Mouse (Mus musculus): ENCODE data around the gene Ak4. TPM values are rescaled to one million over a fixed set of nuclear protein-coding genes. Genes with fewer than 3 reads are reported as not detected.
A peak's percentile ranks its signal among the peaks of the same experiment; 100 is the strongest.

Gene Ak4
- polyA plus RNA-seq, 1 experiment from 2014 or later: 5.0 TPM

DNA sequence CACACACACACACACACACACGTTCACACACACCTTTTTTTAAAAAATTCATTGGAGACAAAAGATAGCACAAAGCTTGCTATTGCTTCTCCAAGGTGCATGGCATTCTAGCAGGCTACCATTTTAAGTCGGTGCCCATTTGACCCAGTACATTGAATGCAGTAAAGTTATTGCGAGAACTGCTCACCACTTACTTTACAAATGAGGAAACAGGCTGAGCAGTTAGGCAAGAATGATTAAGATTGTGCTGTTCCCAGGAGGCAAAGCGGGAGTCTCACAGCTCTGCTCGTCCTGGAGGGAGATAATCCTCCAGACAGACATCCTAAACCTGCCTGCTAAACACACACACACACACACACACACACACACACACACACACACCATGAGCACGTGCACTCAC is 72.6 kb downstream of the Ak4 start:
- ATAC-seq (ENCODE audit: low read depth) (no peak), DNase-seq (ENCODE audit: low spot score) (no peak)
- no peak overlapping the region for H3K4me3 ChIP-seq (ENCODE audit: low read depth, low read length)
- WGBS: 66% methylated on average over 6 of the region's 6 CpGs
- no peak overlapping the region for H3K9ac ChIP-seq (ENCODE audit: low read depth, low read length)
- no peaks in the 10 kb centered on the region for H3K36me3 ChIP-seq (ENCODE audit: control insufficient read depth, insufficient read depth, low read length)
- no peak overlapping the region for H3K27ac ChIP-seq (replicated peaks; ENCODE audit: low read depth, low read length)
- H3K9me3 ChIP-seq (ENCODE audit: control insufficient read depth, low read length): no peaks in the 10 kb centered on the region
- no peak overlapping the region for H3K4me2 ChIP-seq (ENCODE audit: low read depth, low read length)
- peaks cover 17% of the 10 kb centered on the region for H3K27me3 ChIP-seq (replicated peaks; ENCODE audit: control insufficient read depth, insufficient read depth, low read length)
- H3K4me1 ChIP-seq (ENCODE audit: control insufficient read depth, insufficient read depth, low read length): 0 out of 2 replicates have a peak, but pooled peaks cover under 1% of the 10 kb centered on the region

DNA sequence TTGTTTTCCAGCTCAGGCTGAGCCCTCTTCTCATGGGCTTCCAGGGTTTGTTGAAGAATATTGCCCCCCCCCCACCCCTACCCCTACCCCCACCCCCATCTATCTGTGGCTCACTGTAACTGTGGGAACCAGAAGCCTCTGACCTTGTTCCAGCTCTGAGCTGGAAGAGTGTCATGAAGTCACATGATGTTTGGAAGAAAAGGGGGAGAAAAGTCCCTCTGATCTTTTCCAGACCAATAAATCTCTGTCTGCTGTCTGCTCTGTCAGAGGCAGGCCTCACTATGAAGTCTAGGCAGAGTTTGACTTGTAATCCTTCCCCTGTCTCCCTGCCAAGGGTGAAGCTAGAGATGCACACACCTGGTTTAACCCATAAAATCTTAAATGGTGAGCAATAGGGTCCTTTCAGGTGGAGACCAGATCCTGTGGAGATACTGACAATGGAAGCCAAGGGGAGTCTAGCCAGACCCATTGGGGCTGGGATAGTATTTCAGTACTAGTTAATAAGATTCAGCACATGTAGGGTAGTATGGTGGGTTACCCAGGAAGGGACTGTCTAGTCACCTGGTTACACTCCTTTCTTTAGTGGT is 74.6 kb downstream of the Ak4 start:
- peaks cover 37% of the 10 kb centered on the region for H3K27me3 ChIP-seq (replicated peaks; ENCODE audit: control insufficient read depth, insufficient read depth, low read length)
- H3K27ac ChIP-seq (replicated peaks; ENCODE audit: low read depth, low read length): no peak overlapping the region
- ATAC-seq (ENCODE audit: low read depth) (no peak), DNase-seq (ENCODE audit: low spot score) (no peak)
- no peaks in the 10 kb centered on the region for H3K9me3 ChIP-seq (ENCODE audit: control insufficient read depth, low read length)
- H3K4me3 ChIP-seq (ENCODE audit: low read depth, low read length): no peak overlapping the region
- H3K36me3 ChIP-seq (ENCODE audit: control insufficient read depth, insufficient read depth, low read length): no peaks in the 10 kb centered on the region
- H3K4me1 ChIP-seq (ENCODE audit: control insufficient read depth, insufficient read depth, low read length): peaks cover 4% of the 10 kb centered on the region; the same call in 1 of the 2 replicates
- H3K9ac ChIP-seq (ENCODE audit: low read depth, low read length): no peak overlapping the region
- H3K4me2 ChIP-seq (ENCODE audit: low read depth, low read length): no peak overlapping the region

DNA sequence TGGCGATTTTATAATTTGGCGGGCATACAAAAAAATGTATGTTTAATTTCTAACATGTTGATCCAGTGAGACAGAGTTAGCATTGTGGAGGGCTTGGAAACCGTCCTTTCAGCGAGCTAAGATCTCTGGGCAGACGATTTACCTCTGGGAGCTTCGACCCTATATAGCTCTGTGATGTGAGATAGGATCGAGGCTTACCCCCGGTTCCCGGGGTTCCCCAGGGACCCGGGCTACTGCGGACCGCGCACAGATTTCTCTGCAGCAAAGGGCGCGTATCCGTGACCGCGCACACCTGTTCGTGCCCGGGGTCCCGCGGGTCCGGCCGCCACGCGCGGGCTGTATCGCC is 77.1 kb downstream of the Ak4 start:
- no peaks in the 10 kb centered on the region for H3K9me3 ChIP-seq (ENCODE audit: control insufficient read depth, low read length)
- peak; percentile 19; the same call in 1 of the 2 replicates for ATAC-seq (ENCODE audit: low read depth)
- WGBS: under 1% methylated on average over 28 of the region's 28 CpGs
- no peak overlapping the region; the same call in 1 of the 2 replicates for H3K27ac ChIP-seq (replicated peaks; ENCODE audit: low read depth, low read length)
- peak overlapping the region; percentile 65 for H3K4me3 ChIP-seq (ENCODE audit: low read depth, low read length)
- H3K27me3 ChIP-seq (replicated peaks; ENCODE audit: control insufficient read depth, insufficient read depth, low read length): peaks cover 39% of the 10 kb centered on the region
- DNase-seq (ENCODE audit: low spot score): no peak
- H3K9ac ChIP-seq (ENCODE audit: low read depth, low read length): peak overlapping the region; percentile 60
- H3K36me3 ChIP-seq (ENCODE audit: control insufficient read depth, insufficient read depth, low read length): no peaks in the 10 kb centered on the region
- peak overlapping the region; percentile 99 for H3K4me2 ChIP-seq (ENCODE audit: low read depth, low read length)
- H3K4me1 ChIP-seq (ENCODE audit: control insufficient read depth, insufficient read depth, low read length): peaks cover 4% of the 10 kb centered on the region; the same call in 1 of the 2 replicates

DNA sequence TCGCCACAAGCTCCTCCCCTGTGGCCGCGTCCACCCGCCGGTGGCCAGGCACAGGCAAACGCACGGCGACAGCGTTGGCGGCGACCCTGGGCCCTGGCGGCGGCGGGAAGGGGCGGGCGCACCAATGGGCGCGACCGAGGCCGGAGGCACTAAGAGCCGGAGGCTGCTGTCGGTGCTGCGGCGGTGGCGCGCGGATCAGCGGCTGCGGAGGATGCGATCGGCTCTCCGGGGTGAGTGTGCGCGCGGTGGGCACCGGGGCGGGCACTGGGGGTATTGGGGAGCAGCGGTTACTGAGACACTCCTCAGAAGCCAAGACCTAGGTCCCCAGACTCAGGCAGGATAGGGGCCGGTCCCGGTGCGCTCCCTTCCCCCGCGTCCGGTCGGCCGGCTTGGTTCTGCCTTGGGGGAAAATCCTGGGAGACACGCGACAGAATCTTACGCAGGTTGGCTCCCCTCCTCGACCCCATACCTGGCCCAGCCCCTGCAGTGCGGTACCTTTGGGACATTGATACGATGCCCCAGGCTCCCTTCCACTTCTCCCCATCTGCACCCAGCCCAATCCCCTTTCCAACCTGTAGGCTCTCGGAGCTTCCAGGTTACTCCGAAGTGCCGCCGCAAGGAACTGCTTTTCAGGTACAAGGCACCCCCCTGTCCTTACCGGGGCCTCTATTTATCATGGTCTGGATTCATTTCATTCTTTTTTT is 77.6 kb downstream of the Ak4 start, which contains the start of gene Dnajc6:
TSS of gene Dnajc6 (plus strand) at position 115 of the 704 bp plus-strand sequence.
- H3K9ac ChIP-seq (ENCODE audit: low read depth, low read length): peak within 1 kb of the TSS; percentile 60
- peak; percentile 58 for ATAC-seq (ENCODE audit: low read depth)

DNA sequence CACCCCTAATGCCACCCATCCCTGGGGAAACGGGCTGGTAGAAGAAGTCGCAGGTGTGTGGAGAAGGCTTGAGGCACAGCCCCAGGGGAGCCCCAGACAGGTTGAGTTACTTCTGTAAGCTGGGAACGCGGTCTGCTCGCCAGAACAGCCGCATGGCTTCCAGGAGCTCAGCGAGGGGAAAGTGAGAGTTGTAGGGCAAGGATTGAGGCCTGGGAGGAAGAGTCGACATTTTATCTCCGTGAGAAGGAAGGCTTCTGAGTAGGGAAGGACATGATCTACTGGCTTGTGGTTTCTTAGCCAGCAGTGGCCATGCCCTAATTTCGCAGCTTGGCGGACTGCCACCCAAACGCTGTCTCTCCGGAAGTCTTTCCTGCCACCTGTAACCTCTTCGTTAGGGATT is 78.3 kb downstream of the Ak4 start:
- peak overlapping the region; percentile 65 for H3K4me3 ChIP-seq (ENCODE audit: low read depth, low read length)
- H3K4me1 ChIP-seq (ENCODE audit: control insufficient read depth, insufficient read depth, low read length): peaks cover 4% of the 10 kb centered on the region; the same call in 1 of the 2 replicates
- peak; percentile 68 for ATAC-seq (ENCODE audit: low read depth)
- H3K9me3 ChIP-seq (ENCODE audit: control insufficient read depth, low read length): no peaks in the 10 kb centered on the region
- 0 out of 2 replicates have a peak overlapping the region, but pooled peaks have one; percentile 60 for H3K9ac ChIP-seq (ENCODE audit: low read depth, low read length)
- DNase-seq (ENCODE audit: low spot score): peak; percentile 75
- peak overlapping the region; percentile 99 for H3K4me2 ChIP-seq (ENCODE audit: low read depth, low read length)
- H3K36me3 ChIP-seq (ENCODE audit: control insufficient read depth, insufficient read depth, low read length): no peaks in the 10 kb centered on the region
- peaks cover 39% of the 10 kb centered on the region for H3K27me3 ChIP-seq (replicated peaks; ENCODE audit: control insufficient read depth, insufficient read depth, low read length)
- WGBS: under 1% methylated on average over 14 of the region's 14 CpGs
- no peak overlapping the region for H3K27ac ChIP-seq (replicated peaks; ENCODE audit: low read depth, low read length)

More for the DNA sequence above, 77.6 kb downstream of the Ak4 start, which contains the start of gene Dnajc6:
- H3K9me3 ChIP-seq (ENCODE audit: control insufficient read depth, low read length): no peaks in the 10 kb centered on the region
- peaks cover 39% of the 10 kb centered on the region for H3K27me3 ChIP-seq (replicated peaks; ENCODE audit: control insufficient read depth, insufficient read depth, low read length)
- no peaks in the 10 kb centered on the region for H3K36me3 ChIP-seq (ENCODE audit: control insufficient read depth, insufficient read depth, low read length)
- no peak for DNase-seq (ENCODE audit: low spot score)
- WGBS: 1% methylated on average over 33 of the region's 57 CpGs
- H3K4me1 ChIP-seq (ENCODE audit: control insufficient read depth, insufficient read depth, low read length): peaks cover 4% of the 10 kb centered on the region; the same call in 1 of the 2 replicates
- peak within 1 kb of the TSS; percentile 65 for H3K4me3 ChIP-seq (ENCODE audit: low read depth, low read length)
- peak within 1 kb of the TSS; percentile 99 for H3K4me2 ChIP-seq (ENCODE audit: low read depth, low read length)
- H3K27ac ChIP-seq (replicated peaks; ENCODE audit: low read depth, low read length): no peak within 1 kb of the TSS; the same call in 1 of the 2 replicates

DNA sequence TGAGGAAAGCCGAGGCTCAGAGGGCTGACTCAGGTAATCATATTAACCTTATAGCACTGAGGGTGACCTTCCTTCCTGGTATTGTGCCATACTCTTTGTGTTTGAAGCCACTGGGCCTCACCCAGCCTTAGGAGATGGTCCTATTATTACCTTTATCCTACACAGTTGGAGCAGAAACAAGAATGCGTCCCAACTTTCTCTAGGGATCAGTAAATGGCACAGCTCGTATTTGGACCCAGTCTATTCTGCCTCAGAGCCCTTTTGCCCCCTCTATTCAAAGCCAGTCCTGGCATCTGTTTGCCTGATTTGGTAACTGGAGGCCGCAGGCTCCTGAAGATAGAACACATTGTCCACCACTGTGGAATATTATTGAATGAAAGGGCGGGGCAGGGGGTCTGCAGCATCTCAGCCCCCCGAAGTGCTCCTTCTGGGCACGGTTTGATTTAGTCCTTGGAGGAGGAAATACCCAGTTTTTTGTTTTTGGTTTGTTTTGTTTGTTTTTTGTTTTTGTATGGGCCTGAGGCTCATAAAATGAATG is 85.5 kb downstream of the Ak4 start:
- H3K36me3 ChIP-seq (ENCODE audit: control insufficient read depth, insufficient read depth, low read length): no peaks in the 10 kb centered on the region
- ATAC-seq (ENCODE audit: low read depth) (no peak), DNase-seq (ENCODE audit: low spot score) (no peak)
- H3K4me2 ChIP-seq (ENCODE audit: low read depth, low read length): no peak overlapping the region
- no peak overlapping the region for H3K4me3 ChIP-seq (ENCODE audit: low read depth, low read length)
- 66% methylated on average over 7 of the region's 7 CpGs for WGBS
- H3K9me3 ChIP-seq (ENCODE audit: control insufficient read depth, low read length): no peaks in the 10 kb centered on the region
- peaks cover 3% of the 10 kb centered on the region; the same call in 1 of the 2 replicates for H3K27me3 ChIP-seq (replicated peaks; ENCODE audit: control insufficient read depth, insufficient read depth, low read length)
- H3K27ac ChIP-seq (replicated peaks; ENCODE audit: low read depth, low read length): no peak overlapping the region
- H3K4me1 ChIP-seq (ENCODE audit: control insufficient read depth, insufficient read depth, low read length): peaks cover 12% of the 10 kb centered on the region
- no peak overlapping the region for H3K9ac ChIP-seq (ENCODE audit: low read depth, low read length)

DNA sequence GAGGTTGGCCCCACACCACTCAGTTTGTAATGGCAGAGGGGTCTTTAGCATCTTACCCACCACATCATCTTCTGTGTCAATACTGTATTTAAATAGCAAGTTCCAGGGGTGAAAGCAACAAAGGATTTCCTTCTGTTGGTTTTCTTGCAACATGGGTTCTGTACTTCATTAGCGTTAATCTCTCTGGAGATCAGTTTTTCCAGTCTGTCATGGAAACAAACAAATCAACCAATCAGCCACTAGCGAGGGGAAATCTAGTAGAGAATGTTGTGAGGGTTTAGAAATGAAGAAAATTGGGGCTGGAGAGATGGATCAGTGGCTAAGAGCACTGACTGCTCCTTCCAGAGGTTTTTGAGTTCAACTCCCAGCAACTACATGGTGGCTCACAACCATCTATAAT is 86.9 kb downstream of the Ak4 start:
- Histone ChIP-seq H3K9me3 (ENCODE audit: control insufficient read depth, low read length) (no peaks in the 10 kb centered on the region), H3K27ac (replicated peaks; ENCODE audit: low read depth, low read length) (no peak overlapping the region), H3K9ac (ENCODE audit: low read depth, low read length) (no peak overlapping the region), H3K4me2 (ENCODE audit: low read depth, low read length) (no peak overlapping the region), H3K36me3 (ENCODE audit: control insufficient read depth, insufficient read depth, low read length) (no peaks in the 10 kb centered on the region), H3K4me1 (ENCODE audit: control insufficient read depth, insufficient read depth, low read length) (peaks cover 14% of the 10 kb centered on the region), H3K27me3 (replicated peaks; ENCODE audit: control insufficient read depth, insufficient read depth, low read length) (peaks cover 7% of the 10 kb centered on the region; the same call in 1 of the 2 replicates), H3K4me3 (ENCODE audit: low read depth, low read length) (no peak overlapping the region)
- WGBS: 43% methylated on average over 2 of the region's 2 CpGs
- DNase-seq (ENCODE audit: low spot score) (peak; percentile 64), ATAC-seq (ENCODE audit: low read depth) (no peak)

DNA sequence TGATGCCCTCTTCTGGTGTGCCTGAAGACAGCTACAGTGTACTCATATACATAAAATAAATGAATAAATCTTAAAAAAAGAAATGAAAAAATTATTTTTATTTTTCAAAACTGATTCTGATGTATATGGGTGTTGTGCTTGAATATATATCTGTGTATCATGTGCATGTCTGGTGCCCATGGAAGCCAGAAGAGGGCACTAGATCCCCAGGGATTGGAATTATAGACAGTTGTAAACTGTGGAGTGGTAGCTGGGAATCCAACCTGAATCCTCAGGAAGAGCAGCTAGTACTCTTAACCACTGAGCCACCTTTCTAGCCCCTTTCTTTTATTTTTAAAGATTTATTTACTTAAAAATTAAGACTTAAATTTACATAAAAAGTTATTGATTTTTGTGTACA is 87.3 kb downstream of the Ak4 start:
- no peaks in the 10 kb centered on the region for H3K36me3 ChIP-seq (ENCODE audit: control insufficient read depth, insufficient read depth, low read length)
- no peak overlapping the region for H3K4me3 ChIP-seq (ENCODE audit: low read depth, low read length)
- no peak for DNase-seq (ENCODE audit: low spot score)
- no peak overlapping the region for H3K27ac ChIP-seq (replicated peaks; ENCODE audit: low read depth, low read length)
- peaks cover 7% of the 10 kb centered on the region; the same call in 1 of the 2 replicates for H3K27me3 ChIP-seq (replicated peaks; ENCODE audit: control insufficient read depth, insufficient read depth, low read length)
- no peak for ATAC-seq (ENCODE audit: low read depth)
- peaks cover 14% of the 10 kb centered on the region for H3K4me1 ChIP-seq (ENCODE audit: control insufficient read depth, insufficient read depth, low read length)
- no peaks in the 10 kb centered on the region for H3K9me3 ChIP-seq (ENCODE audit: control insufficient read depth, low read length)
- H3K9ac ChIP-seq (ENCODE audit: low read depth, low read length): no peak overlapping the region
- H3K4me2 ChIP-seq (ENCODE audit: low read depth, low read length): no peak overlapping the region
